Mouse (Mus musculus) intestine, postnatal 0 days (tissue): Measurements from ENCODE around the gene Map3k7cl. TPM values are rescaled to one million over a fixed set of nuclear protein-coding genes. Genes with fewer than 3 reads are reported as not detected.

ENCODE experiments used
- ATAC-seq: fragments of 200-750 bp; cut with Nextera tagmentation; 2 replicates; pipeline ENCODE4 v1.8.0; 2017; ENCODE audit warnings: mild to moderate bottlenecking, moderate TSS enrichment, moderate library complexity
- H3K27ac ChIP-seq: fragments of 300-500 bp; sonication (generic); 2 replicates; pipeline ENCODE4 v1.5.1; 2014; ENCODE audit warnings: mild to moderate bottlenecking, low read depth, low read length, moderate library complexity
- H3K27me3 ChIP-seq: fragments of 300-500 bp; sonication (generic); replicated peaks from 2 replicates; pipeline ENCODE4 v1.6.1; 2014; ENCODE audit warnings: low read length, mixed read lengths; ENCODE audit not compliant: control insufficient read depth, insufficient read depth
- H3K36me3 ChIP-seq: fragments of 300-500 bp; sonication (generic); 2 replicates; pipeline ENCODE4 v1.6.1; 2014; ENCODE audit warnings: mild to moderate bottlenecking, moderate library complexity; ENCODE audit not compliant: control insufficient read depth, insufficient read depth
- H3K4me1 ChIP-seq: fragments of 300-500 bp; sonication (generic); replicated peaks from 2 replicates; pipeline ENCODE4 v1.6.1; 2014; ENCODE audit warnings: antibody characterized with exemption, low read length, mixed read lengths; ENCODE audit not compliant: control insufficient read depth, insufficient read depth
- H3K4me2 ChIP-seq: fragments of 300-500 bp; sonication (generic); replicated peaks from 2 replicates; pipeline ENCODE4 v1.6.1; 2014; ENCODE audit warnings: low read depth, mild to moderate bottlenecking, moderate library complexity
- H3K4me3 ChIP-seq: fragments of 300-500 bp; sonication (generic); 2 replicates; pipeline ENCODE4 v1.5.1; 2014; ENCODE audit warnings: low read depth, low read length
- H3K9ac ChIP-seq: fragments of 300-500 bp; sonication (generic); 2 replicates; pipeline ENCODE4 v1.6.1; 2014; ENCODE audit warnings: mild to moderate bottlenecking, low read depth, low read length
- H3K9me3 ChIP-seq: fragments of 300-500 bp; sonication (generic); 2 replicates; pipeline ENCODE4 v1.6.1; 2016; ENCODE audit warnings: mixed run types; ENCODE audit not compliant: control insufficient read depth
- CTCF ChIP-seq: sonication (generic); IDR thresholded peaks from 2 replicates; pipeline ENCODE4 v1.5.1; 2016; ENCODE audit warnings: low read depth, mild to moderate bottlenecking, control low read depth, antibody characterized with exemption, moderate library complexity
- WGBS: fragments of 180-500 bp; shearing (Covaris S2); extraction: QIAGEN DNeasy Blood & Tissue Kit; methylation state at CpG from one replicate; pipeline ENCODE4 v1.1.7; 2014; 5-methylcytosine and 5-hydroxymethylcytosine counted together
- polyA plus RNA-seq: library from polyadenylated mRNA; unstranded; fragments of >200 nt; fragmentation: Nextera tagmentation; extraction: Ambion mirVana; gene quantifications from 2 replicates; pipeline ENCODE4 v1.2.1, GENCODE M21; 2015

Gene Map3k7cl
- polyA plus RNA-seq, 1 experiment from 2014 or later, result 0.35 TPM

DNA sequence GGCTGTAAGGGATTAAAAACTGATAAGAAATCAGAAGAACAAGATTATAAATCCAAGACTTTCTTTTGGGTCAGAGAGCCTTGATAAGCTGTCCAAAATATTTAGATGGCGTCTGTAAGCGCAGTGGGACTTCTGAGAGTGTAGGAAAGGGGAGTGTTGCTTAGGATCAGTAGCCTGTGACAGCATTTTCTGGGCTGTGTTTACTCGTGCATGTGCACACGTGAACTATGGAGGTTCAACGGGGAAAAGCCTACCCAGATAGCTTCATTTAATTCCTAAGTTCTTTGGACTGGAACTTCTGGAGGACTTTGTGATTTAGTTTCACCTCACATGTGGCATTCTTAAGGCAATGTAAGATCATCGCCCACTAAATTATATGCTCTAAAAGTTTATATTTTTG lies 29.6 kb downstream of the Map3k7cl start:
- H3K9me3 ChIP-seq, result no peaks in the 10 kb centered on the region
- H3K27ac ChIP-seq, result no peak overlapping the region
- no peaks in the 10 kb centered on the region for H3K4me1 ChIP-seq
- no peak overlapping the region for H3K4me3 ChIP-seq
- no peaks in the 10 kb centered on the region for H3K36me3 ChIP-seq
- WGBS, result 86% methylated on average over 6 of the region's 6 CpGs
- ATAC-seq, result no peak
- H3K27me3 ChIP-seq, result no peaks in the 10 kb centered on the region
- no peak overlapping the region for H3K4me2 ChIP-seq
- no peak for TF ChIP-seq CTCF
- H3K9ac ChIP-seq, result no peak overlapping the region

- ATAC-seq, result no peak
- H3K9me3 ChIP-seq, result no peaks in the 10 kb centered on the region
- H3K9ac ChIP-seq, result no peak overlapping the region
- H3K4me2 ChIP-seq, result no peak overlapping the region
- H3K27me3 ChIP-seq, result no peaks in the 10 kb centered on the region
- H3K36me3 ChIP-seq, result no peaks in the 10 kb centered on the region
- H3K27ac ChIP-seq, result no peak overlapping the region
- no peaks in the 10 kb centered on the region for H3K4me1 ChIP-seq
- TF ChIP-seq CTCF, result peak; percentile 81
- H3K4me3 ChIP-seq, result no peak overlapping the region
- 58% methylated on average over 7 of the region's 7 CpGs for whole genome bisulfite sequencing
Measured at GRCm38 (mm10) chr16:87584618-87585017, 31.5 kb downstream of the Map3k7cl start.

DNA sequence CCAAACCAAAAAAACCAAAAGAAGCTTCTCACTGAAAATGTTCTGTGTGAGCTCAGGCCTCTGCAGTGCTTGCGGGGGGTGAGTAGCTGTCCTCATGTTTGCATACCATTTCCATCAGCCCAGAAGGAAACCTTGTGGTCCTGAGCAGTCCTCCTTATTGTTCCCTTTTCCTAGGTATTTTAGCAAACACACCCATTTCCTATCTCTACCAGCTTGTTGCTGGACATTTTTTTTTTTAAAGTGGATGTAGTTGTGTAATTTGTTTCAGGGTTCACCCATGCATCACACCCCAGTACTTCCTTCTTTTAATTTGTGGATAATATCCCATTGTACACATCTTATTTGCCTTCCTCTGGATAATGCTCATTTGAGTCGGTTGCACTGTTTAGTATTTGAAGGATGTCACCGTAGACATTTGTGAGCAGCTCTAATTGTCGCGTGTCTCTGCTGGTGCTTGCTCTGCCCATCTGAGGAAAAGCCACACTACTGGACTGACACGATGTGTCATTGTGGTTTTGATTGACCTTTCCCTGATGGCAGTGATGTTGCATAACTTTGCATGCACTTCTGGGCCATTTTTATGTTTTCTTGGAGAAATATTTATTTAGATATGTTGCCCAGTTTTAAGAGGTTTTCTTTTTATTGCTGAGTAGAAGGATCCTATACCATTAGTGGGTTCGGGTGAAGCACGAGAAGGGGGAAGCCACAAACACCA lies 32.6 kb downstream of the Map3k7cl start:
- Histone ChIP-seq H3K4me3 (no peak overlapping the region), H3K36me3 (no peaks in the 10 kb centered on the region), H3K27ac (no peak overlapping the region), H3K4me1 (no peaks in the 10 kb centered on the region), H3K27me3 (no peaks in the 10 kb centered on the region), H3K9ac (no peak overlapping the region), H3K9me3 (no peaks in the 10 kb centered on the region), H3K4me2 (no peak overlapping the region)
- no peak for ATAC-seq
- TF ChIP-seq CTCF, result no peak
- whole genome bisulfite sequencing, result 82% methylated on average over 8 of the region's 8 CpGs

GRCm38 (mm10) chr16:87587843-87588242 lies 34.7 kb downstream of the Map3k7cl start:
- Histone ChIP-seq H3K4me2 (no peak overlapping the region), H3K27ac (no peak overlapping the region), H3K4me3 (no peak overlapping the region), H3K27me3 (no peaks in the 10 kb centered on the region), H3K36me3 (no peaks in the 10 kb centered on the region), H3K9me3 (no peaks in the 10 kb centered on the region), H3K4me1 (no peaks in the 10 kb centered on the region), H3K9ac (no peak overlapping the region)
- no peak for ATAC-seq
- TF ChIP-seq CTCF, result no peak
- 92% methylated on average over 8 of the region's 8 CpGs for WGBS

DNA sequence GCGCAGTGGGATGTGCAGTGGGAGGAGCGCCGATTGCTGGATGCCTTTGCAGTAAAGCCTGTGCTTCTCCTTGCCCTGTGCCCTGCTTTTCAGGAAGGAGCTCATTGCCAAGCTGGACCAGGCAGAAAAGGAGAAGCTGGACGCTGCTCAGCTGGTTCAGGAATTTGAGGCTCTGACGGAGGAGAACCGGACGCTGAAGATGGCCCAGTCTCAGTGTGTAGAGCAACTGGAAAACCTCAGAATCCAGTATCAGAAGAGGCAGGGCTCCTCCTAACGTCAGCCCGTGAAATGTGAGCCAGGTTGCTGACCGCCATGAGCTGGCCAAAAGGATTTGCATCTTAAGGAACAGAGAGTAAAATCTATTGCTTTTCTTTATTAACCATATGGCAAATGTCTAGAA lies 41.0 kb downstream of the Map3k7cl start:
- no peak overlapping the region for H3K9ac ChIP-seq
- TF ChIP-seq CTCF, result peak; percentile 37
- H3K4me1 ChIP-seq, result no peaks in the 10 kb centered on the region
- no peaks in the 10 kb centered on the region for H3K36me3 ChIP-seq
- H3K27ac ChIP-seq, result no peak overlapping the region
- no peak overlapping the region for H3K4me3 ChIP-seq
- WGBS, result 72% methylated on average over 10 of the region's 10 CpGs
- no peaks in the 10 kb centered on the region for H3K27me3 ChIP-seq
- H3K9me3 ChIP-seq, result no peaks in the 10 kb centered on the region
- ATAC-seq, result no peak
- H3K4me2 ChIP-seq, result no peak overlapping the region

- Histone ChIP-seq H3K27ac (no peak overlapping the region), H3K4me2 (no peak overlapping the region), H3K4me3 (no peak overlapping the region), H3K27me3 (no peaks in the 10 kb centered on the region), H3K9ac (no peak overlapping the region), H3K4me1 (no peaks in the 10 kb centered on the region), H3K9me3 (no peaks in the 10 kb centered on the region), H3K36me3 (no peaks in the 10 kb centered on the region)
- no peak for ATAC-seq
- no peak for TF ChIP-seq CTCF
- 77% methylated on average over 10 of the region's 12 CpGs for WGBS
Measured at GRCm38 (mm10) chr16:87595149-87595548, 42.0 kb downstream of the Map3k7cl start.
